Mouse (Mus musculus) liver, adult 2 months (tissue): Measurements from ENCODE around the gene Btn1a1.

Source experiments
- CTCF ChIP-seq: fragments of 200-500 bp; IDR thresholded peaks from 2 replicates; pipeline ENCODE4 v1.5.1; 2011; ENCODE audit warnings: low read depth, low read length, control low read depth
- POLR2A ChIP-seq: fragments of 200-500 bp; IDR thresholded peaks from 2 replicates; pipeline ENCODE4 v1.6.1; 2011; ENCODE audit warnings: low read length, control low read depth; ENCODE audit not compliant: insufficient read depth; ENCODE audit errors: extremely low read depth

GRCm38 (mm10) chr13:23462063-23462462 lies 3.6 kb downstream of the Btn1a1 start:
- TF ChIP-seq POLR2A (no peak), CTCF (no peak)
